Mouse (Mus musculus) midbrain, embryonic 16.5 days (tissue): ENCODE results near the gene Ssty2. TPM values are rescaled to one million over a fixed set of nuclear protein-coding genes. Genes with fewer than 3 reads are reported as not detected.
"Not testable (repeated sequence)": the region's sequence is repeated elsewhere in the genome, so short reads cannot be mapped to it uniquely, and the experiment has no call there.

Experiments
- ATAC-seq: fragments of 200-750 bp; cut with Nextera tagmentation; 2 replicates; pipeline ENCODE4 v1.8.0; 2017; ENCODE audit warnings: moderate TSS enrichment
- H3K27ac ChIP-seq: fragments of 300-500 bp; sonication (generic); 2 replicates; pipeline ENCODE4 v1.5.1; 2014; ENCODE audit warnings: mild to moderate bottlenecking, low read length, mixed read lengths
- H3K27me3 ChIP-seq: fragments of 300-500 bp; sonication (generic); 2 replicates; pipeline ENCODE4 v1.6.1; 2014; ENCODE audit warnings: low read depth, low read length, mixed read lengths; ENCODE audit not compliant: control insufficient read depth, insufficient read depth
- H3K36me3 ChIP-seq: fragments of 300-500 bp; sonication (generic); 2 replicates; pipeline ENCODE4 v1.6.1; 2014; ENCODE audit warnings: mild to moderate bottlenecking, low read length, moderate library complexity, mixed read lengths; ENCODE audit not compliant: control insufficient read depth, insufficient read depth
- H3K4me1 ChIP-seq: fragments of 300-500 bp; sonication (generic); 2 replicates; pipeline ENCODE4 v1.6.1; 2014; ENCODE audit warnings: mild to moderate bottlenecking, low read length, mixed read lengths; ENCODE audit not compliant: control insufficient read depth, insufficient read depth
- H3K4me2 ChIP-seq: fragments of 300-500 bp; sonication (generic); 2 replicates; pipeline ENCODE4 v1.6.1; 2014; ENCODE audit warnings: mild to moderate bottlenecking, low read length, mixed read lengths
- H3K4me3 ChIP-seq: fragments of 300-500 bp; sonication (generic); 2 replicates; pipeline ENCODE4 v1.5.1; 2014; ENCODE audit warnings: low read depth, mild to moderate bottlenecking, low read length, moderate library complexity, mixed read lengths
- H3K9ac ChIP-seq: fragments of 300-500 bp; sonication (generic); 2 replicates; pipeline ENCODE4 v1.6.1; 2014; ENCODE audit warnings: low read depth, low read length, mixed read lengths
- H3K9me3 ChIP-seq: fragments of 300-500 bp; sonication (generic); replicated peaks from 2 replicates; pipeline ENCODE4 v1.6.1; 2014; ENCODE audit warnings: mild to moderate bottlenecking, low read length, mixed read lengths; ENCODE audit not compliant: control insufficient read depth, poor library complexity, severe bottlenecking
- WGBS: fragments of 180-500 bp; shearing (Covaris S2); extraction: QIAGEN DNeasy Blood & Tissue Kit; methylation state at CpG from one replicate; pipeline ENCODE4 v1.1.7; 2014; 5-methylcytosine and 5-hydroxymethylcytosine counted together
- polyA plus RNA-seq: library from polyadenylated mRNA; unstranded; fragments of >200 nt; fragmentation: Nextera tagmentation; extraction: Ambion mirVana; gene quantifications from 2 replicates; pipeline ENCODE4 v1.2.1, GENCODE M21; 2015

Gene Ssty2
- polyA plus RNA-seq = not detected in 2 replicates

- ATAC-seq, H3K9me3 ChIP-seq, H3K4me1 ChIP-seq, H3K27me3 ChIP-seq, H3K27ac ChIP-seq, H3K4me3 ChIP-seq, H3K4me2 ChIP-seq, H3K36me3 ChIP-seq, H3K9ac ChIP-seq: not testable (repeated sequence)
- no CpG with 5 or more reads among the region's 4 CpGs for WGBS
Measured at GRCm38 (mm10) chrY:67047972-67048371, at the start of gene Ssty2. TSS of gene Ssty2 (minus strand) at chrY:67048072.
